Mouse (Mus musculus): ENCODE data around the gene Rpl31. TPM values are rescaled to one million over a fixed set of nuclear protein-coding genes. Genes with fewer than 3 reads are reported as not detected.

Gene Rpl31
- polyA plus RNA-seq, 1 experiment from 2014 or later, result 452 TPM

DNA sequence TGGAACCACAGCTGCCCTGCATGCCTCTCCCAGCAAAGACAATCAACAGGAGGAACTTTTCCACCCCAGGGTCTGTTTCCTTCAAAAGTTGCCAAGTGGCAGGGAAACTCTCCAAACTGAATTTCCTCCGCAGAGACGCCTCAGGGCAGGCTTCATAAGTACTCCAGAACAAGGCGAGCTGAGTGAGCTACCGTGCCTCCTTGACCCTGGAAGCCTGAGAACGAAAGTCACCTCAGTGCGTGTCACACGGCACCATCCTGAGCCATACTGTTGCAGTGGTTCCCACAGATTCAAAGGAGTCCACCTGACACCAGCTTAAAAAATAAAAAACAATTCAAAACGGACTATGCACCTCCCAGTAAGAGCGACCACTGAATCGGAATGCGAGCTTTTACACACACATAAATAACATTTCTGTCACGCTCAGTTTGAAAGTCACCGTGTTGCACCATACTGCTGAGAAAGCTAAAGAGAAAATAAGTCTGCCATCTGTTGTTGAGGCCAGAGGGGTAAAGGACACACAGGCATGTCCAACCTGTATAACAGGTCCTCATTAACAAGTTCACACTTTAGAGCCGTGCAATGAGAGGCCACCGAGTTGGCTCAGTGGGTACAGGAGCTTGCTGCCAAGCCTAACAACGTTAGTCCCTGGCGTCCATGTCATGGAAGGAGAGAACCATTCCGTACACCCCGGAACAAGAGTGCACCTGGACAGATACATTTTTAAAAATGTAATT is 42.6 kb downstream of the Rpl31 start:
- DNase-seq (ENCODE audit: low read depth, low spot score) (no peak), ATAC-seq (no peak)
- CTCF ChIA-PET, result interaction anchor here (0.9 kb wide), 1 partner anchor 46 kb away, joined by 3 read pairs; no protein-coding TSS in a partner anchor
- no peak for TF ChIP-seq CTCF (IDR thresholded peaks at IDR 0.05)
- in situ Hi-C loops (cut with MboI; ENCODE audit: low pct_unique_long_range_greater_than_20kb), result no loop called here
- no peaks in the 10 kb centered on the region for H3K27me3 ChIP-seq
- POLR2A ChIA-PET, result no interaction called here

- DNase-seq (ENCODE audit: low read depth, low spot score), result no peak
- ATAC-seq, result no peak
- CTCF ChIA-PET, result no interaction called here
- H3K27me3 ChIP-seq, result no peaks in the 10 kb centered on the region
- TF ChIP-seq CTCF (IDR thresholded peaks at IDR 0.05), result no peak
- in situ Hi-C loops (cut with MboI; ENCODE audit: low pct_unique_long_range_greater_than_20kb), result no loop called here
- POLR2A ChIA-PET, result interaction anchor here (1.0 kb wide), 1 partner anchor 39 kb away, joined by 3 read pairs; no protein-coding TSS in a partner anchor
These were observed 50.2 kb downstream of the Rpl31 start for GRCm38 (mm10) chr1:39417817-39418216.

DNA sequence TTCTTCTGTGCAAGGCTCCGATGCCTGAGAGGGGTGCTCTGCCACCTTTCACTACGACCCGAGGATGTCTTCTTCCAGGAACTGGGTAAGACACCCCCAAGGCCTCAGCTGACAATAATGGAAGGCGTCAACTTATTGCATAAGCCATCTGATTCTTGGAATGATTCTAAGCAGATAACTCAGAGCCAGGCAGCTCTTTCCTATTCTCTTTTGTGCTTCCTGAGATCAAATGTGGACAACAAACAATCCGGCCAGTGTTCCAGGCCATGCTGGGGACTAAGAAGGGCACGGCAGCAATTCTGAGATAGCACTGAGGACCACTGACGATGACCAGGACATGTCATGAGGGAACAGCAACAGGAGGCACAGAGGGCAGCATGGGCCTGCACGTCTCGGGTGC is 51.2 kb downstream of the Rpl31 start:
- H3K27me3 ChIP-seq, result no peaks in the 10 kb centered on the region
- ChIA-PET POLR2A (interaction anchor here (0.6 kb wide), 1 partner anchor 1182 kb away, joined by 3 read pairs; no protein-coding TSS in a partner anchor), CTCF (interaction anchor here (0.8 kb wide), 1 partner anchor 25 kb away, joined by 3 read pairs; no protein-coding TSS in a partner anchor)
- no peak for ATAC-seq
- no peak for TF ChIP-seq CTCF (IDR thresholded peaks at IDR 0.05)
- no peak for DNase-seq (ENCODE audit: low read depth, low spot score)
- in situ Hi-C loops (cut with MboI; ENCODE audit: low pct_unique_long_range_greater_than_20kb), result no loop called here

GRCm38 (mm10) chr1:39420987-39421386 is 53.3 kb downstream of the Rpl31 start:
- ATAC-seq, result no peak
- in situ Hi-C loops (cut with MboI; ENCODE audit: low pct_unique_long_range_greater_than_20kb), result no loop called here
- H3K27me3 ChIP-seq, result no peaks in the 10 kb centered on the region
- ChIA-PET POLR2A (no interaction called here), CTCF (interaction anchor here (0.9 kb wide), 1 partner anchor 8 kb away, joined by 3 read pairs; no protein-coding TSS in a partner anchor)
- no peak for TF ChIP-seq CTCF (IDR thresholded peaks at IDR 0.05)
- no peak for DNase-seq (ENCODE audit: low read depth, low spot score)

Other genes starting within 250 kb of the Rpl31 start
- gene Npas2, start 174.1 kb upstream of the Rpl31 start, polyA plus RNA-seq (2021), result 9.8 TPM
- 3.0 TPM for gene Tbc1d8, start 110.9 kb downstream of the Rpl31 start, polyA plus RNA-seq (2021)
- gene Cnot11, start 167.2 kb downstream of the Rpl31 start, polyA plus RNA-seq (2021), result 29.1 TPM
- 77.9 TPM for gene Rnf149, start 209.6 kb downstream of the Rpl31 start, polyA plus RNA-seq (2021)

Measured in Patski (cell line).